Mouse (Mus musculus) olfactory bulb, adult 2 months (tissue): ENCODE measurements around the gene Grem2. TPM values are rescaled to one million over a fixed set of nuclear protein-coding genes. Genes with fewer than 3 reads are reported as not detected.
A peak's percentile ranks its signal among the peaks of the same experiment; 100 is the strongest.

Experiments
- H3K27ac ChIP-seq: fragments of 200-500 bp; 2 replicates; pipeline ENCODE4 v1.5.1; 2012; ENCODE audit warnings: low read depth, low read length; ENCODE audit not compliant: insufficient read depth
- H3K4me1 ChIP-seq: fragments of 200-500 bp; 2 replicates; pipeline ENCODE4 v1.6.1; 2012; ENCODE audit warnings: low read length; ENCODE audit not compliant: control insufficient read depth, insufficient read depth
- H3K4me3 ChIP-seq: fragments of 200-500 bp; 2 replicates; pipeline ENCODE4 v1.5.1; 2012; ENCODE audit warnings: mild to moderate bottlenecking, low read depth, low read length, moderate library complexity; ENCODE audit not compliant: insufficient read depth
- CTCF ChIP-seq: fragments of 200-500 bp; IDR thresholded peaks from 2 replicates; pipeline ENCODE4 v1.5.1; 2012; ENCODE audit warnings: low read depth, mild to moderate bottlenecking, low read length, moderate library complexity; ENCODE audit not compliant: insufficient read depth
- POLR2A ChIP-seq: fragments of 200-500 bp; IDR thresholded peaks from 2 replicates; pipeline ENCODE4 v1.6.1; 2012; ENCODE audit warnings: mild to moderate bottlenecking, low read depth, low read length, moderate library complexity; ENCODE audit not compliant: insufficient read depth
- WGBS: fragments of 180-500 bp; shearing (Covaris S2); methylation state at CpG from one replicate; pipeline ENCODE4 v1.1.7; 2018; 5-methylcytosine and 5-hydroxymethylcytosine counted together
- polyA plus RNA-seq: library from polyadenylated mRNA; stranded (reverse); fragments of >200 nt; gene quantifications from 2 replicates; pipeline ENCODE4 v1.2.4, GENCODE M21; 2012; ENCODE audit warnings: low replicate concordance; ENCODE audit not compliant: missing spikeins, insufficient read depth, insufficient read length

Gene Grem2
- not detected in 2 replicates for polyA plus RNA-seq

- no peak for TF ChIP-seq POLR2A
- TF ChIP-seq CTCF = no peak
- peaks cover 5% of the 10 kb centered on the region; the same call in 1 of the 2 replicates for H3K4me1 ChIP-seq
- peak within 1 kb of the TSS; percentile 49 for H3K4me3 ChIP-seq
- H3K27ac ChIP-seq = no peak within 1 kb of the TSS
- WGBS = 7% methylated on average over 30 of the region's 30 CpGs
Observed at GRCm38 (mm10) chr1:174921298-174921955, at the start of gene Grem2. Gene Grem2 (minus strand): TSS chr1:174921819.

DNA sequence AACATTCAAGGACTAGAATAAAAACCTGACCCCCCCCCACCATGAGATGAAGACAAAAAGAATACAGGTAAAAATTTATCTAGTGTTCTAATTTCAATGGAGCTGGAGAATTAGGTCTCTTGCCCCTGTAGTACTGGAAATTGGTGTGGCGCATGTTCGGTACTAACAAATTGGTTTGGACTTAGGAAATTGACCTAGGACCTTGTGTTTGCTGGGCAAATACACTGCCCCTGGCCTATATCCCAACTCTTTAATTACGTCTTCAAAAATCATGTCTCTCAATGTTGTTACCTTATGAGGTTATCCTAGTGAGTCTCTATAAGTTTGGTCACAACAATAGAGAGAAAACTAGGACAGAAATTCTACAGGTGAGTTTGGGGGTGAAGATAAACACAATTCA is 38.2 kb upstream of the Grem2 start:
- no peak overlapping the region for H3K27ac ChIP-seq
- TF ChIP-seq POLR2A (no peak), CTCF (no peak)
- no peaks in the 10 kb centered on the region for H3K4me1 ChIP-seq
- 96% methylated on average over 3 of the region's 3 CpGs for WGBS
- H3K4me3 ChIP-seq = no peak overlapping the region

DNA sequence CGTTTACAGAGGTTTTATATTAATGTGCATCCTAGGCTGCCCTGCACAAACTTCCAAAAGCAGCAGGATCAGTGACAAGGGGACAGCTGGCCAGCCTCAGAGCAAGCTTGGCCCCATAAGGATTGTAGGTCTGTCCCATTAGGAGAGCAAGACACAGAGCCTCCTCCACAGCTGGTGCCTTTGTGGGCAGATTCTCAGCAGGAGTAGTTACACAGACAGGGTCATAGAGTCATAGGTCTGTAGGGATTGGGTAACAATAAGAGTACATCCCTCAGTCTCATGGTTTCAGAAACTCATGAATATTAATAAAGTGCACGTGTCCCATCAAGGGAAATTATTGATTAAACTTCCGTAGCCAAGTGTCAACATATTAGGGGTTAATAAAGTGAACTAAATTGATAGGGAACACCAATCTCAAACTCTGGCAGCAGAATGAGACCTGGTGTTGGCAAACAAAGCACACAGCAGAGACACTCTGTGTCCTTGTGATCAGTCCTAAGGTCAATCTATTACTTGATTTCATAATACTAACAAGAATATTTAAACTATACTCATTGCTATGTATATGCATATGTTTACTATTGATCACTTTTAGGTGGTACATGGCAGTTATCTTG is 9.5 kb upstream of the Grem2 start:
- no peak overlapping the region for H3K4me3 ChIP-seq
- H3K27ac ChIP-seq = no peak overlapping the region
- TF ChIP-seq POLR2A (no peak), CTCF (no peak)
- no peaks in the 10 kb centered on the region for H3K4me1 ChIP-seq
- 75% methylated on average over 3 of the region's 3 CpGs for WGBS

DNA sequence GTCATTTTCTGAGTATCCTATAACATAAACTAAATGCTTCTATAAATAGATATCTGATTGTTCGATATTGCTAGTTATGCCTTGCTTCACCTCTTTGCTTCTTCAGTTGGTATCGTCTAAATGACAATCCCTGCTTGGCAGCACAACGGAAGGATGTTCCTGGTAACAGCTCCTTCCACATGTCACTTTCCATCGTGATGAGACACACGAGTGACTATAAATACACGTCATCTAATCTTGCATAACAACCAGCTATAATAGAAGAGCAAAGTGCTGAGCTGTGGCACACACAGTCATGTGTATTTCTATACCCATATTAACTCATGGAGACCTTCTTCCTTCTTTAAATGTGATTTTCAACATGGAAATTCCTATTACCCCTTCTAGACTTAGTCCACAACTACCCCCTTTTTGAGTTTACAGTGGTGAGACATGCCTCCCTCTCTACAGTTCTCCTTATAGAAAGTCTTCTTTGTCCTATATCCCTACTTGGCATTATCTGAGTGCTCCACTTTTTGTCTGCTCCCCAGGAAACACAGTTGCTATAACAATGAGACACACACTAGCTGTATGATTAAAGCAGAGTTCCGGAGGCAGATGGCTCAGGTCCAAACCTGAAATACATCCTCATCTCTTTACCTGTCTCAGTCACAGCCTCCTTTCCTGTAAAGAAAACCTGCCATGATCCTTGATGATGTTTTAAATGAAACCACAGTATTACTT is 8.0 kb upstream of the Grem2 start:
- no peaks in the 10 kb centered on the region for H3K4me1 ChIP-seq
- no peak overlapping the region for H3K4me3 ChIP-seq
- no peak for TF ChIP-seq CTCF
- no peak for TF ChIP-seq POLR2A
- H3K27ac ChIP-seq = no peak overlapping the region
- 59% methylated on average over 7 of the region's 7 CpGs for WGBS

DNA sequence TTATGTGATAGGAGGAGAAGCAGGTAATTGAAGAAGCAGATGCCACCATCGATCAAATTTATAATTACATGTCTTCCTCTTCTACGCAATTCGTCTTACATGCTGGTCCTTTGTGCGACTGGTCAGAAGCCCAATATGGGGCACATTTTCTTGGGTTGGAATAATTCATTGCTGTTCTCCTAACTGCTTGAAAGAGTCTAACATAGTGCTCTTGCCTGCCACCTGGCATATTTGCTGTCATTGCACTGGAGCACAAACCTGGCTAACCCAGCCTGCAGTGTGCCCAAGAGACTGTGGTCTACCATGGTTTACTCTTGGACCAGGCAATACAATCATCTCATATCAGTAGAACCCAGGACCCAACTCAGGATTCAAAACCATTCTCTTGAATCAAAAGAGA is 2.7 kb downstream of the Grem2 start:
- WGBS = 95% methylated on average over 4 of the region's 4 CpGs
- no peak overlapping the region for H3K27ac ChIP-seq

GRCm38 (mm10) chr1:174918236-174918870 is 3.3 kb downstream of the Grem2 start:
- 78% methylated on average over 5 of the region's 5 CpGs for WGBS
- TF ChIP-seq POLR2A (no peak), CTCF (no peak)
- peaks cover 5% of the 10 kb centered on the region; the same call in 1 of the 2 replicates for H3K4me1 ChIP-seq
- no peak overlapping the region for H3K4me3 ChIP-seq
- no peak overlapping the region for H3K27ac ChIP-seq

More for the DNA sequence above, 2.7 kb downstream of the Grem2 start:
- Histone ChIP-seq H3K4me3 (no peak overlapping the region), H3K4me1 (peaks cover 5% of the 10 kb centered on the region; the same call in 1 of the 2 replicates)
- no peak for TF ChIP-seq POLR2A
- no peak for TF ChIP-seq CTCF

DNA sequence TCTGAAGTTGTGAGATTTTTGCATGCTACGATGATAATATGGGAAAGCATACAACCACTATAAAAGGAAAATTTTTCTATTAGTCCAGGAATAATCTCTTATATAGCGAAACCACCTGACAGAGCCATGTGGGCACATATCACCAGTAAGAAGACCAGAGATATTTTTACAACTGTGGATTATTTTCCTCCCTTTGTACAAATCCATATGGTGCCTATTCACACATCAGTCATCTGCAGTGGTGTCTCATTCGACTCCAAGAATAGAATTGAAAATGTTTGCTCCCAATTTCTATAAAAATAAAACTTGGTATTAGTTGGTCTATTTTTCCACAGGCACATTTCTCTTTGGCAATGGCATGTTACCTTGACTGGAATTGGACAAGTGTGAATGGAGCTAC is 11.8 kb downstream of the Grem2 start:
- TF ChIP-seq CTCF = no peak
- TF ChIP-seq POLR2A = no peak
- Histone ChIP-seq H3K4me3 (no peak overlapping the region), H3K27ac (no peak overlapping the region), H3K4me1 (no peaks in the 10 kb centered on the region)
- 77% methylated on average over 3 of the region's 3 CpGs for WGBS

GRCm38 (mm10) chr1:174908232-174908631 is 13.4 kb downstream of the Grem2 start:
- no peaks in the 10 kb centered on the region for H3K4me1 ChIP-seq
- 89% methylated on average over 5 of the region's 5 CpGs for WGBS
- no peak overlapping the region for H3K27ac ChIP-seq
- H3K4me3 ChIP-seq = no peak overlapping the region
- TF ChIP-seq POLR2A (no peak), CTCF (no peak)
